Mouse (Mus musculus) bone marrow macrophage, adult 2 months (primary cell): Measurements from ENCODE around the gene Esrrg. TPM values are rescaled to one million over a fixed set of nuclear protein-coding genes. Genes with fewer than 3 reads are reported as not detected.

Experiments used
- H3K27ac ChIP-seq: 2 replicates; pipeline ENCODE4 v1.5.1; 2012; ENCODE audit warnings: low read depth, low read length; ENCODE audit not compliant: insufficient read depth
- H3K4me1 ChIP-seq: 2 replicates; pipeline ENCODE4 v1.6.1; 2012; ENCODE audit warnings: low read length; ENCODE audit not compliant: control insufficient read depth, insufficient read depth
- H3K4me3 ChIP-seq: 2 replicates; pipeline ENCODE4 v1.5.1; 2012; ENCODE audit warnings: mild to moderate bottlenecking, low read length, moderate library complexity; ENCODE audit not compliant: insufficient read depth
- CTCF ChIP-seq: IDR thresholded peaks from 2 replicates; pipeline ENCODE4 v1.5.1; 2012; ENCODE audit warnings: low read depth, mild to moderate bottlenecking, low read length, moderate library complexity
- POLR2A ChIP-seq: IDR thresholded peaks from 2 replicates; pipeline ENCODE4 v1.6.1; 2012; ENCODE audit warnings: mild to moderate bottlenecking, low read depth, low read length, borderline replicate concordance
- polyA plus RNA-seq: library from polyadenylated mRNA; stranded (reverse); fragments of >200 nt; gene quantifications from 2 replicates; pipeline ENCODE4 v1.2.4, GENCODE M21; 2012; ENCODE audit not compliant: missing spikeins, insufficient read depth, insufficient read length

The Esrrg gene
- polyA plus RNA-seq, 1 experiment = not detected

- Histone ChIP-seq H3K4me3 (no peak overlapping the region), H3K27ac (no peak overlapping the region), H3K4me1 (no peaks in the 10 kb centered on the region)
- no peak for TF ChIP-seq CTCF
- no peak for TF ChIP-seq POLR2A
Measured at GRCm38 (mm10) chr1:187607065-187608047, 1.2 kb upstream of the Esrrg start.

DNA sequence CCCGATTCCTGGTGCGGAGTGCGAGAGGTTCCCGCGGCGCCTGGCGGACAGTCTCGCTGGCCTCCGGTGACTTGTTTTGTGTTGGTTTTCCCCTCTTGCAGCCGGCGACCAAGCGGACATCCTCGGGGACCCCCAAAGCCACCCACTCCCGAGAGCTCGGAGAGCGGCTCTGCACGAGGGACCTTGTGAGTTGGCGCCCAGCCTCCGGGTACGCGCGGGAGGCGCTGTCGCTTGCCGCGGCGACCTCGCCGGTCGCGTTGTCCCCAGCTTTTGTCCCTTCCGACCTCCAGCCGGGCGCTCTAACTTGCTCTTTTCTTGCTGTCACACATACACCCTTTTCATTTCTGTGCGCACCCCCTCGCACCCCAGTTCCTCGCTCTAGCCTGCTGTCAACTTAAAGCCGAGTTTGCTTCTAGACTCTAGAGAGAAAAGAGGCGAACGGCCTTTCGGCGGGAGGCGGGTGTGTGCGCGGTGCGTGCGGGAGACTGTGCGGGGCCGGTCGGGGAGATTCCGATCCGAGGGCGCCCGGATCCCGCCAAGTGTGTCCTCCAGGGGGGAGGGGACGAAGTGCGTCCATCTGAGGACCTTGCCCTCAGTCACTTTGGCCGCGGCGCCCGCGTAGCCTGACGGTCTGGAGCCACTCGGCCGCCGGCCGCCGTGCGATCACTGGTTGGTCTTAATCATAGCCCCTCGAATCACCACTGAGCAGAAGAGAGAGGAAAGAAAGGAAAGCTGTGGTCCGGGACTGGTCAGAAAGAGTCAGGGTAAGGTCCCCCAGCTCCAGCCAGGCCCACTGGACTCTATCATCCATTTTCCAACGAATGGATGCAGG is 646 bp downstream of the Esrrg start:
- H3K4me1 ChIP-seq = no peaks in the 10 kb centered on the region
- TF ChIP-seq CTCF = no peak
- no peak for TF ChIP-seq POLR2A
- no peak overlapping the region for H3K27ac ChIP-seq
- H3K4me3 ChIP-seq = no peak overlapping the region

- no peak for TF ChIP-seq CTCF
- no peak for TF ChIP-seq POLR2A
- Histone ChIP-seq H3K4me1 (no peaks in the 10 kb centered on the region), H3K4me3 (no peak overlapping the region), H3K27ac (no peak overlapping the region)
Measured at GRCm38 (mm10) chr1:187609853-187610230, 1.3 kb downstream of the Esrrg start.

- no peak overlapping the region for H3K4me3 ChIP-seq
- TF ChIP-seq CTCF (no peak), POLR2A (no peak)
- no peak overlapping the region for H3K27ac ChIP-seq
- H3K4me1 ChIP-seq = no peaks in the 10 kb centered on the region
Measured at GRCm38 (mm10) chr1:187610336-187610948, 1.9 kb downstream of the Esrrg start.

- Histone ChIP-seq H3K4me1 (no peaks in the 10 kb centered on the region), H3K4me3 (no peak overlapping the region), H3K27ac (no peak overlapping the region)
- TF ChIP-seq POLR2A (no peak), CTCF (no peak)
Measured at GRCm38 (mm10) chr1:187611925-187612324, 3.3 kb downstream of the Esrrg start.

DNA sequence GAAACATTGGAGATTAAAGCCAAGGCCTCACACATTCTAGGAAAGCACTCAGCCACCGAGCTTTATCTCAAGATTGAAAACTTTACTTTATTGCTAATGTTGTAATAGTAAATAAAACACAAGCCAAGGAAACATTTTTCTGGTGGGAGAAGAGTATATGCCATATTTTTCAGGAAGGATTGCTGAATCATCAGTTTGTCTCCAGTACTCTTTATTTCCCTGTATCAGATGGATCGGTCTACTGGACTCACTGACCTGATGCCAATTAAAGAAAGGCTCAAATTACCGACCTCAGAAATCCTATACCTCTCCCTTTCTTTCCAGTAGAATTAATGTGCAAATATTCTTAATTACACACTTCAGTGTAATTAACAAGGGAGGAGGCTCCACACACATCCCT is 4.7 kb downstream of the Esrrg start:
- Histone ChIP-seq H3K4me3 (no peak overlapping the region), H3K4me1 (no peaks in the 10 kb centered on the region), H3K27ac (no peak overlapping the region)
- TF ChIP-seq CTCF = no peak
- no peak for TF ChIP-seq POLR2A

DNA sequence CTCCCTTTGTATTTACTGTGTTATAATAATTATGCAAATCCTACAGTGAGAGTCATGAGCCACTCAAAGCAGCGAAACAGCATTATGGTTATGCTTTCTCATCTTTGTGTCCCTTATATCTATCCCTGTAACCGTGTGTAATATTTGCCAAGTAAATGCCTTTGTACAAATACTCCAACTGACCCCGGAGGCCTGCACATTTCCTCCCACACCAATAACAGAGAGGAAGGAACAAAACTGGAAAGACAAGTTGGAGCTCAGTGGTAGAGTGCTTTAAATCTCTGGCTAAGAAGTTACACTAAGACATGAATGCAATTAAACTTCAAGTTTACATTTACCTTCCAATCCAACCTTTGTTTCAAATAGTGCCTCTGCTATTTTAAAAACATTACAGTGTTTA is 15.4 kb downstream of the Esrrg start:
- no peaks in the 10 kb centered on the region for H3K4me1 ChIP-seq
- TF ChIP-seq POLR2A = no peak
- TF ChIP-seq CTCF = no peak
- no peak overlapping the region for H3K27ac ChIP-seq
- no peak overlapping the region for H3K4me3 ChIP-seq

DNA sequence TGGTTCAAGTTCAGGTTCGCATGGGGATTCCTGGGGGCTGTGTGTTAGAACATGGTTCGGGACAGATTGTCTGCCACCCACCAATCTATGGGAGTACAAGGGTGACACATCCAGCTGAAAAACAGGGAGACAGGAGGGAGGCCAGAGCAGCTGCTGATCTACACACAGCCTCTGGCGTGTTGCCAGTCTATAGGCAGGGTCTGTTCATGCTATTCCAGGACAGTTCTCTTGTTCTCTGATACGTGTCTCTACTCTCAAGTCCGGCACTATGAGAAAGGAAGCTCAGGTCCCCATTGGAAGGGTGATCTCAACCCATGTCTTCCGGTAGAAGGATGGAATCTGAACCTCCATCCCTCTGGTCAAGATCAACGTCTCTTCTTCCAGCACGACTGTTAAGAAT is 21.8 kb downstream of the Esrrg start:
- Histone ChIP-seq H3K4me3 (no peak overlapping the region), H3K4me1 (no peaks in the 10 kb centered on the region), H3K27ac (no peak overlapping the region)
- TF ChIP-seq POLR2A (no peak), CTCF (no peak)

- H3K27ac ChIP-seq = no peak overlapping the region
- no peak overlapping the region for H3K4me3 ChIP-seq
- TF ChIP-seq POLR2A (no peak), CTCF (no peak)
- H3K4me1 ChIP-seq = no peaks in the 10 kb centered on the region
Measured at GRCm38 (mm10) chr1:187631486-187631885, 22.9 kb downstream of the Esrrg start.
